Mouse (Mus musculus) hindbrain, embryonic 15.5 days (tissue): ENCODE results near the gene A330070K13Rik. TPM values are rescaled to one million over a fixed set of nuclear protein-coding genes. Genes with fewer than 3 reads are reported as not detected.
A peak's percentile ranks its signal among the peaks of the same experiment; 100 is the strongest.

Experiments used
- ATAC-seq: fragments of 200-750 bp; cut with Nextera tagmentation; 2 replicates; pipeline ENCODE4 v1.8.0; 2017; ENCODE audit warnings: low read depth, moderate number of reproducible peaks, moderate TSS enrichment; ENCODE audit not compliant: low FRiP score
- H3K27ac ChIP-seq: fragments of 300-500 bp; sonication (generic); replicated peaks from 2 replicates; pipeline ENCODE4 v1.5.1; 2015; ENCODE audit warnings: mild to moderate bottlenecking, inconsistent platforms
- H3K27me3 ChIP-seq: fragments of 300-500 bp; sonication (generic); 2 replicates; pipeline ENCODE4 v1.6.1; 2015; ENCODE audit warnings: control low read depth, inconsistent platforms
- H3K36me3 ChIP-seq: fragments of 300-500 bp; sonication (generic); 2 replicates; pipeline ENCODE4 v1.6.1; 2015; ENCODE audit warnings: control low read depth, inconsistent platforms
- H3K4me1 ChIP-seq: fragments of 300-500 bp; sonication (generic); replicated peaks from 2 replicates; pipeline ENCODE4 v1.6.1; 2015; ENCODE audit warnings: control low read depth, inconsistent platforms
- H3K4me2 ChIP-seq: fragments of 300-500 bp; sonication (generic); 2 replicates; pipeline ENCODE4 v1.6.1; 2015; ENCODE audit warnings: moderate library complexity, mild to moderate bottlenecking, inconsistent platforms
- H3K4me3 ChIP-seq: fragments of 300-500 bp; sonication (generic); 2 replicates; pipeline ENCODE4 v1.5.1; 2015; ENCODE audit warnings: mild to moderate bottlenecking, inconsistent platforms
- H3K9ac ChIP-seq: fragments of 300-500 bp; sonication (generic); 2 replicates; pipeline ENCODE4 v1.6.1; 2015; ENCODE audit warnings: inconsistent platforms
- H3K9me3 ChIP-seq: fragments of 300-500 bp; sonication (generic); 2 replicates; pipeline ENCODE4 v1.6.1; 2016; ENCODE audit warnings: control low read depth, inconsistent platforms
- WGBS: fragments of 180-500 bp; shearing (Covaris S2); methylation state at CpG from one replicate; pipeline ENCODE4 v1.1.7; 2015; 5-methylcytosine and 5-hydroxymethylcytosine counted together
- polyA plus RNA-seq: library from polyadenylated mRNA; unstranded; fragments of >200 nt; fragmentation: Nextera tagmentation; extraction: Ambion mirVana; gene quantifications from 2 replicates; pipeline ENCODE4 v1.2.1, GENCODE M21; 2015

Gene A330070K13Rik
- 0.26 TPM in 1 of 2 replicates, not detected in the other for polyA plus RNA-seq

DNA sequence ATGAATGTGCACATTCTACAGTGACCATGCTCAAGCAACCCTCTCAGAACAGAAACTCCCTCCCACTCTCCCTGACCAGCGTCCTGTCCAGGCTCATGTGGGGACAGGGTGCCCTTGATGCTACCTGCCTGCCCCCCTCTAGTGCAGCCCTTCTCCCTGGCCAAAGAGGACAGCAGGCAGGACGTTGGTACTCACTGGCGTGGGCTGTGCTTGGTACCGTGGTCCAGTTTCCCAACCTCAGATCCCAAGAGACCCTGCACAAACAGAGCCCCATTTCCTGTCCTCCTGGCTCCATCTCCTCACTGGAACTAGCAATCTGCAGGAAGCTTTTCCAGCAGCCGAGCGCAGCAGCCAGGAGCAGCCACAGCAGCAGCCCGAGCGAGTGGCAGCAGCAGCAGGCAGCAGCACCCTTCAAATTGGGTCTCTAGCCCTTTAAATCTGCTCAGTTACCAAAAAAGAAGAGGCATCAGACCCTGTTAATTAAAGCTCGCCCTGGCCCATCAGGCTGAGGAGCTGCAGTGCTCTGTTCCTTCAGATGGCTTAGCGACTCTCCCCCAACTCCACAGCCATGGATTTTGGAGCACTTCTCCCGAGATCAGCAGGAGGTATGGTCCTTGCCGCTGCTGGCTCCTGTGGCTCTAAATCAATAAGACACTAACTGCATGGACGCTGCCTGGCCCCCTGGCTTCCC is at the start of gene A330070K13Rik:
TSS of gene A330070K13Rik (minus strand) at position 410 of the 691 bp plus-strand sequence.
- Histone ChIP-seq H3K4me1 (peaks cover 11% of the 10 kb centered on the region), H3K27ac (0 out of 2 replicates have a peak within 1 kb of the TSS, but pooled peaks have one; percentile 48), H3K27me3 (no peaks in the 10 kb centered on the region), H3K9ac (peak within 1 kb of the TSS; percentile 31; the same call in 1 of the 2 replicates), H3K9me3 (no peaks in the 10 kb centered on the region), H3K4me3 (peak within 1 kb of the TSS; percentile 30), H3K36me3 (no peaks in the 10 kb centered on the region), H3K4me2 (peak within 1 kb of the TSS; percentile 56)
- WGBS, result 13% methylated on average over 13 of the region's 13 CpGs
- ATAC-seq, result no peak

DNA sequence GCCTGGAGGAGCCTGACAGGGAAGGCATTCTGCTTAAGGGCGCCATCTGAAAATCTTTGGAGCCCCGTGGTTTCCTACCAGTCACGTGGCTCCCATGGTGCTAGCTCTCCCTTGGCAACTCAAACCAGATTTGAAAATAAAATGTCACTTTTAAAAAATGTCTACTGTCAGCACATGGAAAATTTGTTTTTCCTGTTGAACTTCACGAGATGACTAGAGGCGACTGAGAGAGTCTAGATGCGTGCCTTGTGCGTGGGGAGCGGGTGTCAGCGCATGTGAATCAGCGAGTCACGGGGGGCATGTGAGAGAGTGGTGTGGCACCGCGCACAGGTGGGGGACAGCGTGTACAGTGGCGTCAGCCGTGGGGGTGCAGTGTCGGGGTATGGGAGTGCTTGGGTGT is 27.1 kb upstream of the A330070K13Rik start:
- H3K9ac ChIP-seq, result no peak overlapping the region
- 91% methylated on average over 17 of the region's 17 CpGs for WGBS

DNA sequence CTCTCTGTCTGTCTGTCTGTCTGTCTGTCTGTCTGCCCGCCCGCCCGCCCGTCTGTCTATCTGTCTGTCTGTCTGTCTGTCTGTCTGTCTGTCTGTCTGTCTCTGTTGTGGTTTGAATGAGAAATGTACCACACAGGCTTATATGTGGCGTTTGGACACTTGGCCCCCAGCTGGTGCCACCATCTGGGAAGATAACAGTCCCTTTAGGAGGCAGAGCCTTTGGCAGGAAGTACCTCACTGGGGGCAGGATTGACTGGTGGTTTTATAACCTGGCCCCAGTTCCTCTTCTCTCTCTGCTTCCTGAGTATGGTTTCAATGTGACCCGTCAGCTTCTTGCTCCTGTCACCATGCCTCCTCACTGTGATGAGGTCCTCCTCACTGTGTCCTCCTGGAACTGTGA is 25.3 kb upstream of the A330070K13Rik start:
- Histone ChIP-seq H3K27me3 (no peaks in the 10 kb centered on the region), H3K9me3 (0 out of 2 replicates have a peak, but pooled peaks cover 3% of the 10 kb centered on the region), H3K4me2 (no peak overlapping the region), H3K27ac (no peak overlapping the region), H3K4me1 (no peaks in the 10 kb centered on the region), H3K4me3 (no peak overlapping the region), H3K36me3 (no peaks in the 10 kb centered on the region), H3K9ac (no peak overlapping the region)
- WGBS, result 94% methylated on average over 6 of the region's 6 CpGs
- ATAC-seq, result no peak

More for the DNA sequence above, 27.1 kb upstream of the A330070K13Rik start:
- no peak for ATAC-seq
- 0 out of 2 replicates have a peak, but pooled peaks cover 3% of the 10 kb centered on the region for H3K9me3 ChIP-seq
- no peak overlapping the region for H3K4me3 ChIP-seq
- H3K4me1 ChIP-seq, result no peaks in the 10 kb centered on the region
- no peaks in the 10 kb centered on the region for H3K36me3 ChIP-seq
- no peaks in the 10 kb centered on the region for H3K27me3 ChIP-seq
- H3K27ac ChIP-seq, result no peak overlapping the region
- no peak overlapping the region for H3K4me2 ChIP-seq

DNA sequence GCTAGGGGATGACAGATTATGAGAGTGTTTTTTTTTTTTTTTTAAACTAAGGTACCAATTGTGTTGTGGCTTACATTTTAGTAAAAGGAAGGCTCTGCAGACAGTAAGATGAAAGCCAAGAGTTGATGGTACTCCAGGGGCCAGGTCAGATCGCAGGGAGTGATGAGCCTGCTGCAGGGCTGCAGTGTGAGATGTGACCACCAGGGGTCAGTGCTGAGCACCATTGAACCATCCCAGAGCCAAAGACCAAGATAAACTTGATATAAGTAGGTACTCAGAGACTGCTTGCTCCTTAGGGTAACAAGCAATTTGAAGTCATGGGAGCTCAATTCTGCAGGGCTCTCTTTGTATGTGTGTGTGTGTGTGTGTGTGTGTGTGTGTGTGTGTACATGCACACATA is 20.8 kb upstream of the A330070K13Rik start:
- H3K9ac ChIP-seq, result no peak overlapping the region
- H3K36me3 ChIP-seq, result no peaks in the 10 kb centered on the region
- H3K4me1 ChIP-seq, result no peaks in the 10 kb centered on the region
- WGBS, result 46% methylated on average over 1 of the region's 1 CpGs
- H3K4me2 ChIP-seq, result no peak overlapping the region
- H3K27me3 ChIP-seq, result no peaks in the 10 kb centered on the region
- H3K27ac ChIP-seq, result no peak overlapping the region
- ATAC-seq, result no peak
- H3K4me3 ChIP-seq, result no peak overlapping the region
- H3K9me3 ChIP-seq, result no peaks in the 10 kb centered on the region

DNA sequence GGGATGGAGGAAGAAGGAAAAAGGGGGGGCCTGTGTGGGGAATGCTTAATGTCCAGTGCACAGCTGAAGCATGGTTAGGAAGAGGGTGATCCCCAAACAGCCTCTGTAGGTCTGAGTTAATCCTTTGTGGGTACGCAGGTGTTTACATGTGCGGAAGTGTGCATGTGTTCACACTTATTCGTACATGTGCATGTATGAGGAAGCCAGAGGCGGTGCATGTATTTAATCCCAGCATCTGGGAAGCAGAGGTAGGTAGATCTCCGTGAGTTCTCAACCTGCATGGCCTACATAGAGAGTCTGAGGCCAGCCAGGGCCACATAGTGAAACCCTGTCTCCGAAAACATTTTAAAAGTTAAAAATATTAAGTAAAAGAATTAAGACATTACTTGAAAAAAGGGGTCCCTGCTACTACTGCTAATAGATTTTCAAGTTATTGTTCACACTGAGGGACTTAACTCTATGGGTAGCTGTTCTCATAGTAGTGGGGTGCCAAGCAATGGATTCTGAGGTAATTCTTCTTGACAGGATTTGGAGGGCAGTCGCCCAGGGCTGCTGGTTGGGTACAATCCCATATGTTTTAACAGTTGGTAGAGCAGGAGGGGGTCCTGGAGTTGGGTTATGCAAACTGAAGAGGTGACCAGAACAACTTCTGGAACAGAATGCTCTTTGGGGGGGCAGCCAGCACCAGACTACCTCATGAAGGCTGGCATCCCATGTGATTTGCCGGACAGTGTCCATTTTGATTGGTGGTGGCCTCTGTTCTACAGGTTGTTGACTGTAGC is 15.9 kb upstream of the A330070K13Rik start:
- Histone ChIP-seq H3K4me2 (no peak overlapping the region), H3K4me1 (no peaks in the 10 kb centered on the region), H3K9ac (no peak overlapping the region), H3K36me3 (no peaks in the 10 kb centered on the region), H3K4me3 (no peak overlapping the region), H3K9me3 (no peaks in the 10 kb centered on the region), H3K27me3 (no peaks in the 10 kb centered on the region), H3K27ac (no peak overlapping the region)
- no peak for ATAC-seq
- 96% methylated on average over 8 of the region's 8 CpGs for WGBS

DNA sequence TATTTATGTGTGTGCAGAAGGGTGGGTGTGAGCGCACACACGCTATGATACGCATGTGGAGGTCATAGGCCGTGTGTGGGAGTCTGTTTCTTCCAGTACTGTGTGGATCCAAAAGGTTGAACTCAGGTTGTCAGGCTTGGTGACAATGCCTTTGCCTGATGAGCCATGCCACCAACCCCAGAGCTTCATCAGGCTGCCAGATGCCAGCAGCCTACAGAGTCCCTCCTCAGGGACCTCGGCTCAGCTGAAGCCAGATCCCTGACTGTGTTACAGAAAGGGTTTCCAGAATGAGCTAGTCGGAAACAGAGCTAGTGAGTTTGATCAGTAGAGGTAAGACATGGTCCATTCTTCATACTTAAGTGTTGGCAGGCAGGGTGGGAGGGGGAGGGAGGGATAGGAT is 10.7 kb upstream of the A330070K13Rik start:
- no peak for ATAC-seq
- peaks cover 10% of the 10 kb centered on the region for H3K4me1 ChIP-seq

DNA sequence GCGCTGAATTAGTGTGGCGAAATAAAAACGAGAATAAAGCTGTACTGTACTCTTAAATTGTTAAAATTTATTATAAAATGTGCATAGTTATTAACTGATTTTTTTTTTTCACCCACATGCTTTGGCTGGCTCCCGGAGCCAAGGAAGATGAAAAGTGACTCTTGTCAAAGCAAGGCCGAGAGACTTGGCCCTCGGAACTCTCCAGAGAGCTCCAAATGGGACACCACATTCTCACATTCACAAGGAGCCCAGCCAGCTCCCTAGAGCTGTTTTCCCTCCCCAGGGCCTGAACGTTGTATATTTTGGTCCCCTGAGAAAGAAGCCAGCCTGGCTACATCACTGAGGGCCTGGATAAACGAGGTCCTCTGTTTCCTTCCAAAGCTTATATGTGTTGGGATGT is 10.0 kb upstream of the A330070K13Rik start:
- H3K4me1 ChIP-seq, result peaks cover 10% of the 10 kb centered on the region
- H3K9ac ChIP-seq, result no peak overlapping the region
- H3K27ac ChIP-seq, result peak overlapping the region; percentile 34
- H3K9me3 ChIP-seq, result no peaks in the 10 kb centered on the region
- no peaks in the 10 kb centered on the region for H3K36me3 ChIP-seq
- no peak overlapping the region for H3K4me2 ChIP-seq
- no peak overlapping the region for H3K4me3 ChIP-seq
- ATAC-seq, result no peak
- WGBS, result 59% methylated on average over 8 of the region's 8 CpGs
- no peaks in the 10 kb centered on the region for H3K27me3 ChIP-seq

More for the DNA sequence above, 10.7 kb upstream of the A330070K13Rik start:
- Histone ChIP-seq H3K9me3 (no peaks in the 10 kb centered on the region), H3K27ac (0 out of 2 replicates have a peak overlapping the region, but pooled peaks have one; percentile 2), H3K4me2 (no peak overlapping the region), H3K36me3 (no peaks in the 10 kb centered on the region), H3K9ac (no peak overlapping the region), H3K27me3 (no peaks in the 10 kb centered on the region), H3K4me3 (no peak overlapping the region)
- 69% methylated on average over 6 of the region's 6 CpGs for WGBS

DNA sequence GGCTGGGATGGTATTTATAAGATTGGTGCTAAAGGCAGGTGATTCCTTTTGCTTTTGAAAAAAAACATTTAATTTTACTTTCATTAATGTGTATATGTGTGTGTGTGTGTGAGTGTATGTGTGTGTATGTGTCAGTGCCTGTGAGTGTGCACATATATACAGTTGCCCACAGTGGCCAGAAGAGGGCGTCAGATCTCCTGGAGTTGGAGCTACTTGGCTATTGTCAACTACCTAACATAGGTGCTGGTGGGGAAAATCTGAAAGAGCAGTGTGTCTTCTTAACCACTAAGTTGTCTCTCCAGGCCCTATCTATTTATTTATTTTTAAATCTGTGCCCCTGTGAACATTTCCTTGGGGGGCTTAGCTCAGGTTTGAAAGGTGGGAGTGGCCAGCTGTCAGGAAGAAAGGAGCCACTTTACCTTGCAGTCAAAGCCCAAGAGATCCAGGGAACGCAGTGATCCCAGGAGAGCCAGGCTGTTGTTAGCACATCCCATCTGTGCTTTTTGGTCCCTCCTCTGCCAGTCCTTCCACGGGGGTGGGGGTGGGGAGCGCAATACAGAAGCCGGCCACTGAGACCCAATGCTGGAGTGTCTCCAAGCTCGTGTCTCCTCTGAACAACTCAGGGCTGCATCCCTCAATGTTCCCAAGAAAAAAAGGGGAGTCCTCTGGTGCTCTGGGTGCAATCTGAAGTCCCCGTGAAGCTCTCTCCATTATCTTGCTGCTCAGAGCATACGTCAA is 9.4 kb upstream of the A330070K13Rik start:
- Histone ChIP-seq H3K4me2 (no peak overlapping the region), H3K4me3 (no peak overlapping the region), H3K9ac (no peak overlapping the region), H3K27me3 (no peaks in the 10 kb centered on the region), H3K36me3 (no peaks in the 10 kb centered on the region), H3K27ac (peak overlapping the region; percentile 34), H3K9me3 (no peaks in the 10 kb centered on the region), H3K4me1 (peaks cover 10% of the 10 kb centered on the region)
- 31% methylated on average over 8 of the region's 8 CpGs for WGBS
- ATAC-seq, result 0 out of 2 replicates have a peak, but pooled peaks have one; percentile 30

DNA sequence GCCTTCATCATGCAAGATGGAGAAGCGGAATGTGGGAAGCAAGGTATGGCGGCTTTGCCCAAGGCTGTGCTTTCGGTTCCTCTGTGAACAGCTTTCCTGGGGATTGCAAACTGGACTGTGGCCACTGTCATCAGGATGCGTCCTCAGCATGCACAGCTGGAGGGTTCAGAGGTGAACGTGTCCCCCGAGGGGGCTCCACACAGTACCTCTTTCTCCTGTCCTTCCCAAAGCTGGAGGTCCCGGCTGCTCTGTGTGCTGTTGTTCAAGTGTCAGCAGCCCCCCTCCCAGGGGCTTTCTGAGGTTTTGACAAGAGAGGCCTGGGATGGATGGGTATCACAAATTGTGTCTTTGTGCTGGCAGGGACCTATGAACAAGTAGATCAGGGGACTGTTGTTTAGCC is 2.0 kb upstream of the A330070K13Rik start:
- WGBS, result 48% methylated on average over 7 of the region's 7 CpGs

DNA sequence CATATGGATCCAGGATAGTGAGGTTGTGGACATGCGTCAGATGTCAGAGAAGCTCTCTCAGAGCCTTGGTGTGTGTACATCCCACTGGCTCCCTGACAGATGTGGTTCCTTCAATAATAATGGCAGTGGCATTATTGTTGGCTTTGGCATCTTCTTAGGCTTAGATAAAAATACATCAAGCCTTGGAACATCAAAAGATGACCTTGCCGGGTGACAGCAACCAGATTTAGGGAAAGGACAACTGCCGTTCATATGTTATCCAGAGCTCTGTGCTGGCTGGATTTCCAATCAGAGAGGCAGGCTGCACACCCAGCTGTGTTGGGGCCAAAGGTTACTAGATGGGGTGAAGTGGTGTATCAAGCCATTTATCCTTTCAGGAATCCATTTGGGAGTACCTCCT is 9.0 kb downstream of the A330070K13Rik start:
- no peaks in the 10 kb centered on the region for H3K4me1 ChIP-seq
- H3K36me3 ChIP-seq, result no peaks in the 10 kb centered on the region
- no peak overlapping the region for H3K27ac ChIP-seq
- H3K4me3 ChIP-seq, result no peak overlapping the region
- no peaks in the 10 kb centered on the region for H3K9me3 ChIP-seq
- no peaks in the 10 kb centered on the region for H3K27me3 ChIP-seq
- 89% methylated on average over 3 of the region's 3 CpGs for WGBS
- no peak overlapping the region for H3K4me2 ChIP-seq
- no peak overlapping the region for H3K9ac ChIP-seq
- no peak for ATAC-seq

More for the DNA sequence above, 2.0 kb upstream of the A330070K13Rik start:
- Histone ChIP-seq H3K4me3 (no peak overlapping the region), H3K4me2 (no peak overlapping the region), H3K4me1 (peaks cover 11% of the 10 kb centered on the region), H3K36me3 (no peaks in the 10 kb centered on the region), H3K27ac (no peak overlapping the region), H3K9ac (no peak overlapping the region), H3K9me3 (no peaks in the 10 kb centered on the region), H3K27me3 (no peaks in the 10 kb centered on the region)
- no peak for ATAC-seq

DNA sequence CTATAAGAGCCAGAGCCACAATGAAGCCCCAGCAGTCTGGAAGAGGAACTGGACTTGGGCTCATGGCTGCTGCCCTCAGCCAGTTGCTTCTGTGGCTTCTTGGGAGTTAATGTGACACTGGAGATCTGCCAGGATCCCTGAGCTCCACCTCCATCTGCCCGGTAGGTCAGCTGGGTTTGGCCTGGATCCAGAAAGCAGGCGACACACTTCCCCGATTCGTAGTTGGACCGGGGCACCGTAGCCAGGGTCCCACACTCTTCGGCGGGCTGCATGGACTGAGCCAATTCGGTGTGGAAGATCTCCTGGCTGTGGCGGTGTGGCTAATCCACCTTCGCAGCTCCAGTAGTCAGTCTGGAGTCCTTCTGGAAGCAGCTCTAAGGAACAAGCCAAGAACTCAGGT is 15.2 kb downstream of the A330070K13Rik start, which contains the start of gene Caln1:
TSS of gene Caln1 (plus strand) at position 219 of the 400 bp plus-strand sequence.
- WGBS, result 66% methylated on average over 11 of the region's 11 CpGs

More for the DNA sequence above, 15.2 kb downstream of the A330070K13Rik start, which contains the start of gene Caln1:
- no peak for ATAC-seq
- Histone ChIP-seq H3K36me3 (no peaks in the 10 kb centered on the region), H3K4me3 (no peak within 1 kb of the TSS), H3K27ac (no peak within 1 kb of the TSS), H3K4me2 (no peak within 1 kb of the TSS), H3K4me1 (no peaks in the 10 kb centered on the region), H3K9ac (no peak within 1 kb of the TSS), H3K9me3 (no peaks in the 10 kb centered on the region), H3K27me3 (no peaks in the 10 kb centered on the region)
